Comparison of ENCODE assay signal across 10 mouse cellular contexts in genomic region chr9:108082549-108082948, GRCm38 (mm10). TPM values are rescaled to one million over a fixed set of nuclear protein-coding genes. Genes with fewer than 3 reads are reported as not detected.
DNase-seq lines count a peak whose midpoint lies in the region; ATAC-seq lines count a peak whose summit lies in the region.
"Had no signal": no experiment of that assay in that cellular context is flagged by ENCODE, and none has a peak within 500 bp of the region (broad histone marks: within the 10 kb centered on the region; RNA-seq: fewer than 3 reads in every experiment).

No protein-coding gene starts in this region.

- no peak overlapping the region for H3K27ac ChIP-seq in limb, embryonic 11.5 days (replicated peaks; ENCODE audit: low read depth, low read length)
- no peak overlapping the region for H3K27ac ChIP-seq in stomach, embryonic 15.5 days

- peaks cover 5% of the 10 kb centered on the region; the same call in 1 of the 2 replicates for H3K36me3 ChIP-seq in limb, embryonic 11.5 days (ENCODE audit: control insufficient read depth, insufficient read depth, low read length)
- H3K36me3 ChIP-seq in stomach, embryonic 15.5 days = peaks cover 26% of the 10 kb centered on the region

- WGBS in limb, embryonic 11.5 days = 5% methylated on average over 19 of the region's 19 CpGs
- 5% methylated on average over 19 of the region's 19 CpGs for WGBS in stomach, embryonic 15.5 days

- peaks cover 26% of the 10 kb centered on the region for H3K27me3 ChIP-seq in limb, embryonic 11.5 days (ENCODE audit: control insufficient read depth, insufficient read depth, low read length)
- peaks cover 19% of the 10 kb centered on the region for H3K27me3 ChIP-seq in stomach, embryonic 15.5 days (replicated peaks)

- H3K4me1 ChIP-seq in limb, embryonic 11.5 days (ENCODE audit: control insufficient read depth, insufficient read depth, low read length) = peaks cover 10% of the 10 kb centered on the region
- peaks cover 27% of the 10 kb centered on the region for H3K4me1 ChIP-seq in stomach, embryonic 15.5 days

- H3K4me3 ChIP-seq in limb, embryonic 11.5 days (ENCODE audit: low read depth, low read length) = 0 out of 2 replicates have a peak overlapping the region, but pooled peaks have one; percentile 10
- peak overlapping the region; percentile 18; the same call in 1 of the 2 replicates for H3K4me3 ChIP-seq in stomach, embryonic 15.5 days (replicated peaks)

- ATAC-seq in limb, embryonic 11.5 days (ENCODE audit: insufficient number of reproducible peaks, low FRiP score, low TSS enrichment, low read depth) = no peak
- no peak for ATAC-seq in stomach, embryonic 15.5 days (ENCODE audit: insufficient read depth, low FRiP score, low read depth)

- H3K4me2 ChIP-seq in limb, embryonic 11.5 days (ENCODE audit: low read depth, severe bottlenecking) = peak overlapping the region; percentile 36; the same call in 1 of the 2 replicates
- H3K4me2 ChIP-seq in stomach, embryonic 15.5 days = peak overlapping the region; percentile 48

- H3K9ac ChIP-seq in limb, embryonic 11.5 days (ENCODE audit: low read length) = no peak overlapping the region
- H3K9ac ChIP-seq in stomach, embryonic 15.5 days = 0 out of 2 replicates have a peak overlapping the region, but pooled peaks have one; percentile 16

- peak; percentile 42 for DNase-seq in cerebellum, adult 8-10 months
- DNase-seq in cerebellum, postnatal 4 days (ENCODE audit: low spot score in 2 of 2) = no peak
- DNase-seq in spleen, postnatal 10 days (ENCODE audit: low spot score in 2 of 2) = peak; percentile 54 to 57
- no peak for DNase-seq in spleen, postnatal 14 days (ENCODE audit: low spot score in 2 of 2)
- DNase-seq in limb, embryonic 11.5 days (ENCODE audit: low spot score) = no peak
- no peak for DNase-seq in urinary bladder, adult 2 months (ENCODE audit: low spot score)
- DNase-seq in left cerebral cortex, adult 8-10 months (ENCODE audit: low spot score in 2 of 2) = no peak
- DNase-seq: left cerebral cortex, postnatal 4 days; thymus, adult 18-20 months had no signal

- H3K9me3 ChIP-seq in limb, embryonic 11.5 days (ENCODE audit: control insufficient read depth, low read length) = no peaks in the 10 kb centered on the region
- no peaks in the 10 kb centered on the region for H3K9me3 ChIP-seq in stomach, embryonic 15.5 days

RNA-seq across cellular contexts. Expression of gene Rnf123, which starts 0.6 kb away (rescaled TPM):
- polyA plus RNA-seq in limb, embryonic 11.5 days (2014; fragmentation: Nextera tagmentation; extraction: Ambion mirVana) = 26.4 and 29.9 TPM in 2 replicates
- polyA plus RNA-seq in stomach, embryonic 15.5 days (2015; fragmentation: Nextera tagmentation; extraction: Ambion mirVana) = 27.5 and 32.7 TPM in 2 replicates
- polyA plus RNA-seq in urinary bladder, adult 2 months (2012; rRNA removed) = 54.6 and 60.6 TPM in 2 replicates
- total RNA-seq in left cerebral cortex, adult 8-10 months (2022) = 100 to 1,000 TPM; 109 to 112 (median 111) TPM

RNA-seq across cellular contexts. Expression of gene Mst1, which starts 2.3 kb away (rescaled TPM):
- 0.37 and 1.3 TPM in 2 replicates for polyA plus RNA-seq in limb, embryonic 11.5 days (2014; fragmentation: Nextera tagmentation; extraction: Ambion mirVana)
- 5.2 and 7.9 TPM in 2 replicates for polyA plus RNA-seq in stomach, embryonic 15.5 days (2015; fragmentation: Nextera tagmentation; extraction: Ambion mirVana)
- 5.6 and 6.2 TPM in 2 replicates for polyA plus RNA-seq in urinary bladder, adult 2 months (2012; rRNA removed)
- not detected for total RNA-seq in left cerebral cortex, adult 8-10 months (2022)
- total RNA-seq: left cerebral cortex, postnatal 4 days had no signal

RNA-seq across cellular contexts. Expression of gene Apeh, which starts 11.9 kb away (rescaled TPM):
- 56.3 and 63.4 TPM in 2 replicates for polyA plus RNA-seq in limb, embryonic 11.5 days (2014; fragmentation: Nextera tagmentation; extraction: Ambion mirVana)
- polyA plus RNA-seq in stomach, embryonic 15.5 days (2015; fragmentation: Nextera tagmentation; extraction: Ambion mirVana) = 73.7 and 76.1 TPM in 2 replicates
- 58.4 and 64.1 TPM in 2 replicates for polyA plus RNA-seq in urinary bladder, adult 2 months (2012; rRNA removed)
- total RNA-seq in left cerebral cortex, adult 8-10 months (2022) = 10 to 100 TPM; 34.9 to 41.9 (median 39.3) TPM

RNA-seq across cellular contexts. Expression of gene Amigo3, which starts 29.6 kb away (rescaled TPM):
- 1.7 and 1.9 TPM in 2 replicates for polyA plus RNA-seq in limb, embryonic 11.5 days (2014; fragmentation: Nextera tagmentation; extraction: Ambion mirVana)
- polyA plus RNA-seq in stomach, embryonic 15.5 days (2015; fragmentation: Nextera tagmentation; extraction: Ambion mirVana) = 3.5 and 3.6 TPM in 2 replicates
- polyA plus RNA-seq in urinary bladder, adult 2 months (2012; rRNA removed) = 2.3 and 2.6 TPM in 2 replicates
- total RNA-seq in left cerebral cortex, adult 8-10 months (2022) = 1 to 10 TPM in 2 of 4 experiments, under 1 TPM in 2; 0.70 to 1.3 (median 1.0) TPM

RNA-seq across cellular contexts. Expression of gene Gmppb, which starts 33.5 kb away (rescaled TPM):
- 20.6 and 22.0 TPM in 2 replicates for polyA plus RNA-seq in limb, embryonic 11.5 days (2014; fragmentation: Nextera tagmentation; extraction: Ambion mirVana)
- 45.2 and 48.4 TPM in 2 replicates for polyA plus RNA-seq in stomach, embryonic 15.5 days (2015; fragmentation: Nextera tagmentation; extraction: Ambion mirVana)
- 18.8 and 23.9 TPM in 2 replicates for polyA plus RNA-seq in urinary bladder, adult 2 months (2012; rRNA removed)
- total RNA-seq in left cerebral cortex, adult 8-10 months (2022) = 10 to 100 TPM; 13.9 to 17.6 (median 14.8) TPM

Comparison
In these comparisons a context has a peak if more than half of its experiments do, and no peak if none do; other contexts are left out.
1. DNase-seq: peak in cerebellum, adult 8-10 months (single experiment) and spleen, postnatal 10 days (2 of 2); none in cerebellum, postnatal 4 days (0 of 2), spleen, postnatal 14 days (0 of 2), limb, embryonic 11.5 days (single experiment), urinary bladder, adult 2 months (single experiment) and left cerebral cortex, adult 8-10 months (0 of 2).